Mouse (Mus musculus) erythroblast, embryonic 14.5 days (primary cell): ENCODE measurements around the gene Pitpnc1. TPM values are rescaled to one million over a fixed set of nuclear protein-coding genes. Genes with fewer than 3 reads are reported as not detected.

Experiments
- H3K27me3 ChIP-seq: 2 replicates; pipeline ENCODE4 v1.6.1; 2012; ENCODE audit warnings: inconsistent platforms; ENCODE audit not compliant: control insufficient read depth
- H3K36me3 ChIP-seq: 2 replicates; pipeline ENCODE4 v1.6.1; 2012; ENCODE audit warnings: mild to moderate bottlenecking, inconsistent platforms; ENCODE audit not compliant: control insufficient read depth
- H3K4me1 ChIP-seq: 2 replicates; pipeline ENCODE4 v1.6.1; 2012; ENCODE audit warnings: inconsistent platforms; ENCODE audit not compliant: control insufficient read depth
- H3K4me3 ChIP-seq: replicated peaks from 2 replicates; pipeline ENCODE3; 2012; ENCODE audit warnings: moderate library complexity, mild to moderate bottlenecking, inconsistent platforms
- H3K9me3 ChIP-seq: 2 replicates; pipeline ENCODE4 v1.6.1; 2012; ENCODE audit warnings: low read length, inconsistent platforms, mixed read lengths; ENCODE audit not compliant: control insufficient read depth
- GATA1 ChIP-seq: IDR thresholded peaks from 2 replicates; pipeline ENCODE4 v1.6.1; 2012; ENCODE audit warnings: low read length, inconsistent platforms, mixed read lengths
- TAL1 ChIP-seq: IDR thresholded peaks from 3 replicates; pipeline ENCODE4 v1.6.1; 2012; ENCODE audit warnings: low read length, inconsistent platforms, mixed read lengths
- polyA plus RNA-seq: library from polyadenylated mRNA; stranded (reverse); fragments of >175 nt; gene quantifications from 2 replicates; pipeline ENCODE4 v1.2.3, GENCODE M21; 2012

The Pitpnc1 gene
- polyA plus RNA-seq, 1 experiment, result 0.37 TPM

DNA sequence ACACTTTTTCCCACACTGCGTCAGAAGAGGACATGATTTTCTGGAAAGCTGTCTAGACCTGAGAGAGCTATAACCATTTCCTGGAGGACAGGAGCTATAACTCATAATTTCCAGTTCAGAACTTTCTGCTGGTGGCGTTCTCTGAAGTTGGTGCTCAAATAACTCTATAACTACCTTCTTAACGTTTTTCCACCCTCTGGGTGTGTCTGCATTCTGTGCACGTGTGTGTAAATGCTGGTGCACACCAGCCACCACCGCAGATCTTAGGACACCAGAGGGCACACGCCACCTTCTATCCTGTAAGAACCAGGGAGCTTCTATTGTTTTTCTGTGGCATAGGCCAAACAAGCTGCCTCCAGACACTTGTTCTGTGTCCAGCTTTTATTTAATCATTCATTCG lies 11.5 kb downstream of the Pitpnc1 start:
- TF ChIP-seq GATA1 (no peak), TAL1 (no peak)
- H3K27me3 ChIP-seq, result no peaks in the 10 kb centered on the region
- H3K36me3 ChIP-seq, result peaks cover 23% of the 10 kb centered on the region
- no peak overlapping the region for H3K4me3 ChIP-seq
- peaks cover 44% of the 10 kb centered on the region for H3K4me1 ChIP-seq
- peaks cover 3% of the 10 kb centered on the region for H3K9me3 ChIP-seq

DNA sequence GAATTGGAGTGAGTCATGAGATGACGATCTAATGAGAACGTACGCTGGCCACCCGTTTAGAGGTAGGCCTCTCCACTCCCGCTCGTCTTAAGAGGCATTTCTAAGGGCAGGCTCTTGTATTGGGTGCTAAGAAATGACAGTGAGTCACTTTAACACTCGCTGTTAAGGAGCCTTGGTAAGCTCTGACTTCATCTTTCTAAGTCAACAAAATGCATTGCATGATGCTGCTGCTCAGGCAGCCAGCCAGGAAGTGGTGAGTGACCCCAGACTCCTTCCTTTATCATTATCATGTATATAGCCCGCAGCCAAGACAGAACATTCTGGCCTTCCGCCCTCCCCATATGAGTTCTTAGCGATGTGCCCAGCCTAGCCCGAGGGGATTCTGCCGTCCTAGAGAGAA lies 12.2 kb downstream of the Pitpnc1 start:
- Histone ChIP-seq H3K9me3 (peaks cover 3% of the 10 kb centered on the region), H3K4me1 (peaks cover 45% of the 10 kb centered on the region), H3K4me3 (no peak overlapping the region), H3K27me3 (no peaks in the 10 kb centered on the region), H3K36me3 (peaks cover 26% of the 10 kb centered on the region)
- TF ChIP-seq TAL1 (no peak), GATA1 (no peak)

DNA sequence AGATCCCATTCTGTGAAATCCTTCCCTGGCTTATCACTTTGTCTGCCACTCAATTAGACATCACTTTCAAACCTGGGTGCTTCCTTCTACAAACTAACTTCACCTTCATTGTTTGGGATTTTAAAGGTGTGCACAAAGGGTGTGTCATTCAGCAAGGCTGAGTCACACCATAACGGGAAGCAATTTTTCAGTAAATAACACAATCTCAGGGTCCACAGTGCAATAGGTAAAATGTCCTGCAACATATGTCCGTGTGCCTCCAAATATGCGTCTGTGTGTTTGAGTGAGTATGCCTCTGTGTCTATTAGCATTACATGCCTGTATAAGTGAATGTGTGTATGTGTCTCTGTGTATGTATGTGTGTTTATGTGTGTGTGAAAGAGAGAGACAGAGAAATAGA lies 13.2 kb downstream of the Pitpnc1 start:
- Histone ChIP-seq H3K4me1 (peaks cover 47% of the 10 kb centered on the region), H3K36me3 (peaks cover 28% of the 10 kb centered on the region), H3K4me3 (no peak overlapping the region), H3K9me3 (peaks cover under 1% of the 10 kb centered on the region), H3K27me3 (no peaks in the 10 kb centered on the region)
- TF ChIP-seq TAL1 (no peak), GATA1 (no peak)

DNA sequence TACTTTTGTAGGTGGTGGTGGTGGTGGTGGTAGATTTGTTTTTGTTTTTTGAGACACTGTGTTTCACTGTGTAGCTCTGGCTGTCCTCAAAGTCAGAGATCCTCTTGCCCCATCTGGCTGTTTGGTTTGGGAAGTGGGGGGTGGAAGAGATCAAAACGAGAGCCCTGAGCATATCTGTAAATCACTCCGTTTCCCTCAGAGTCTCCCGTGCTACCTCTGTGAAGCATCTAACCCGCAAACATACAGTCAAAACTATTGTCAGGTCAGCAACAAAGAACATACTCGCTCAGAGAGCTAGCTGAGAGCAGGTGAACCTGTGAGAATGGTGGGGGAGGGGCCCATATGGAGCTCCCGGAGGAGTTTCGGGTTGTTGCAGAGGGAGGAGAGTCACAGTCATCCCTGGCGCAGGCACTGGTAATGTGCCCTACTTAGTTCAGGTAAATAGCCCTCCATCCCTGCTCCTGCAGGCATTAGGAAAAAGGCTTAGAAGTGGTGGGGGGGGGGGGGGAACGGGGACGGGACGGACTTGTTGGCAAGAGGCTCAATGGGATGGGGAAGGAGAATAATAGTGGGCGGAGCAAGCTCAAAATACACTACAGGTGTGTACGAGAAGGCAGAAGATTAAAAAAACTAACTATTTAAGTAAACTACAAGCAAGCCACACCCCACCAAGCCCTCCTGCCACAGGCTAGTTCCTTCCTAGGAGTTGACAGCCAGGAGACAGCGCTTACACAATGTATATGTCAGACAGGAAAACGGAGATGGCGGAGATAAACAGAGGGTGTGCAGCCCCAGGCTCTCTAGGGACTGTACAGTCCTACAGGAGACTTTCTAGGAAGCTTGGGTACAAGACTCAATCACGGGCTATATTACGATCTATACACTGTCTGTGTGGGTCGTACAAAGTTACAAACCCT lies 15.7 kb downstream of the Pitpnc1 start:
- no peaks in the 10 kb centered on the region for H3K27me3 ChIP-seq
- H3K9me3 ChIP-seq, result no peaks in the 10 kb centered on the region
- peaks cover 68% of the 10 kb centered on the region for H3K4me1 ChIP-seq
- peak; percentile 39; the same call in 1 of the 2 replicates for TF ChIP-seq GATA1
- TF ChIP-seq TAL1, result no peak
- peak overlapping the region; percentile 28 for H3K4me3 ChIP-seq
- peaks cover 27% of the 10 kb centered on the region for H3K36me3 ChIP-seq

DNA sequence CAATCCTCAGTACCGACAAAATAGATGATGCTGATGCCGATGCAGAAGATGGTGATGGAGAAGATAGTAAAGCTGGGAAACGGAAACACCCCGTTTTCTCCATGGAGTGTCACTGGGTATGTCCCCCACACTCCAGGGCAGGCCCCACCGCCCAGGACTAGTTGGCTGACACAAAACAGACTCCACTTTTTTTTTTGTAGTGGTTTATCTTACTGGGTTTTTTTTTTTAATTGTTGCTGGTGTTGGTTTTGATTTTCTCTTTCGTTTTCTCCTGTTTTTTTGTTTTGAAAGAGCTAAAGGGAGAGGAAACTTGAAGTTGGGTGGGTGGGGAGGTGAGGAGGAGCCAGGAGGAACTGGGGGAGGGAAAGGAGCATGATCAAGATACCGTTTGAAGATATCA lies 18.4 kb downstream of the Pitpnc1 start:
- Histone ChIP-seq H3K9me3 (no peaks in the 10 kb centered on the region), H3K4me3 (no peak overlapping the region), H3K27me3 (no peaks in the 10 kb centered on the region), H3K4me1 (peaks cover 75% of the 10 kb centered on the region), H3K36me3 (peaks cover 21% of the 10 kb centered on the region)
- TF ChIP-seq TAL1 (no peak), GATA1 (no peak)

DNA sequence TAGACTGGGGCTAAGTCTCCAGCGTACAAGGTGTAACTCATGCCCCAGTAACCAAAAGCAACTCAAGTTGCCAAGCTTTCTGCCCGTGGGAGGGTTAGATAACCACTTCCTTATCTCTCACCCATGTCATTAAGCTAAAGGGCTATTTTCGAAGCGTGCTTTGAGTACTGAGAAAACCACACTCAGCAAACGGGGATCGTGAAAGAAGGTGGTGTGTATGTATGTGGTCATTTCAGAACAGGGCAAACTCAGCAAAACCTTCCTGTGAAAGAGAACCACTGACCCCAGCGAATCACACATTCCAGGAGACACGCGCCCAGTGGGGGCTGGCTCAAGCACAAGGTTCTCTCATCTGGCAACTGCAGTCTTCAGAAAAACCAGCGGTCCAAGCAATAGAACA lies 19.4 kb downstream of the Pitpnc1 start:
- Histone ChIP-seq H3K36me3 (peaks cover 24% of the 10 kb centered on the region), H3K4me1 (peaks cover 80% of the 10 kb centered on the region), H3K9me3 (no peaks in the 10 kb centered on the region), H3K27me3 (no peaks in the 10 kb centered on the region), H3K4me3 (peak overlapping the region; percentile 54)
- TF ChIP-seq TAL1 (0 out of 3 replicates have a peak, but pooled peaks have one; percentile 15), GATA1 (peak; percentile 90)

DNA sequence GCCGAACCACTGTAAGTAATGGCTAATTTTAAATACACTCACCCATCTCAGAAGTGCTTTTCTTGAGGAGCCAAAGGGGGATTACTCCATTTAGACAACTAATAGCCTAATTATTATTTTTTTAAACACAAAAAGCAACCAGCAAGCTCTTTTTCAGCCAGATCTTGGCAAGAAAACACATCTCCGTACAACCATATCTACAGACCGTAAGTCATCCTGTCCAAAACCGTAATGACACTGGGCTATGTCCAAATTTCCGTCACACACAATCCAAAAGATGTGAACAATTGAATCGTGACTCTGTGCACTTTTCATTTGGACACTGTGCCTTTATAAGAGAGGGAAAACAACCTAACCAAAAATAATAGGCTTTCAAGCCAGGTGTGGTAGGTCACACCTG lies 20.4 kb downstream of the Pitpnc1 start:
- no peak for TF ChIP-seq TAL1
- TF ChIP-seq GATA1, result no peak

DNA sequence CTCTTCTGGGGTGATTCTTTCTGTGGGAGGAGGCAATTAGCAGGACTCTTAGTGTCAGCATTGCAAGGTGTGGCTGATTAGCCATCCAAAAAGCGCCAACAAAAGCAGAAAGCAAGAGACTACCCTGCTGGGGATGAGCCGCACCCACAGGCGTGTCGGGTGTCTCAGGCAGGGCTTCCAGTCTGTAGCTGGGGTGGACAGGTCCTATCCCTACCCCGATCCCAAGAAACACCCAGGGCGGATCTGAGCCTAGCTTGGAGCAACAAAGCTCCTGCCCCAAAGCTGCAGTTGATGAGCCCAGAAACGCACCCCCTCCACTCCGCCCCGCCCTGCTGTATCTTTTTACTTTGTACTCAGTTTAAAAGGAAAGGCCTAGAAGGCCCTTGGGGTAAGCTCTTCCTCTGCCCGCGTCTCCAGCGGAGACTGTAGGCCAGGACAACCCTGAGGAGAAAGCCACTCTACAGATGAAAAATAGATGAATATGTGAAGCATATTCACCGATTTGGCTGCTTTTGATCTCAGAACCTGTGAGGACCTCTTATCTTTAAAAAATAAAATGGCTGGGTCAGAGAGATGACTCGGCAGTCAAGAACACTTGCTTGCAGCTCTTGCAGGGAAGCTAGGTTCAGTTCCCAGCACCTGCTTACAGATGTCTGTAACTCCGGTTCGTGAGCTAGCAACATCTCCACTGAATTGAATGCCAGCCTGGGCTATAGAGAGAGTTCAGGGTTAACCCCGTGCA lies 21.2 kb downstream of the Pitpnc1 start:
- Histone ChIP-seq H3K36me3 (peaks cover 30% of the 10 kb centered on the region), H3K4me3 (peak overlapping the region; percentile 52), H3K4me1 (peaks cover 83% of the 10 kb centered on the region)

More for the DNA sequence above, 20.4 kb downstream of the Pitpnc1 start:
- no peaks in the 10 kb centered on the region for H3K27me3 ChIP-seq
- peaks cover 86% of the 10 kb centered on the region for H3K4me1 ChIP-seq
- no peaks in the 10 kb centered on the region for H3K9me3 ChIP-seq
- H3K36me3 ChIP-seq, result peaks cover 29% of the 10 kb centered on the region
- peak overlapping the region; percentile 24 for H3K4me3 ChIP-seq

DNA sequence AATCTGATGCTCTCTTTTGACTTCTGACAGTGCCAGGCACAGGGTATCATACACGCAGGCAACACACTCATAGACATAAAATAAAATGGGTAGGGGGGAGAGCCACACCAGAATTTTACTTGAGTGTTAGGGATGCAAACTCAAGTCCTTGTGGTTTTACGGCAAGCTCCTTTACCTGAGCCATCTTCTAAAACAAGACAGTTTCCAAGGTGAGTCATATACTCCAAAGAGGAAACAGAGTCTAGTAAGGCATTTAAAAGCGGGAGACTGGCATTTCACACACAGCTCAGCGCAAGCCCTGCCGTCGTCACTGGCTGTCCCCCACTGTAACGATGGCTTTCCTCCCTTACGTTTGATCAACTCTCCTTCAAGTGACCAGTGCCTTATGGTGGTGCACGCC lies 22.6 kb downstream of the Pitpnc1 start:
- peaks cover 18% of the 10 kb centered on the region for H3K36me3 ChIP-seq
- peaks cover 78% of the 10 kb centered on the region for H3K4me1 ChIP-seq
- H3K4me3 ChIP-seq, result no peak overlapping the region
- H3K27me3 ChIP-seq, result no peaks in the 10 kb centered on the region
- TF ChIP-seq TAL1 (no peak), GATA1 (no peak)
- no peaks in the 10 kb centered on the region for H3K9me3 ChIP-seq

More for the DNA sequence above, 21.2 kb downstream of the Pitpnc1 start:
- Histone ChIP-seq H3K27me3 (no peaks in the 10 kb centered on the region), H3K9me3 (no peaks in the 10 kb centered on the region)
- TF ChIP-seq GATA1, result no peak
- TF ChIP-seq TAL1, result no peak
